In the genomic region with DNA sequence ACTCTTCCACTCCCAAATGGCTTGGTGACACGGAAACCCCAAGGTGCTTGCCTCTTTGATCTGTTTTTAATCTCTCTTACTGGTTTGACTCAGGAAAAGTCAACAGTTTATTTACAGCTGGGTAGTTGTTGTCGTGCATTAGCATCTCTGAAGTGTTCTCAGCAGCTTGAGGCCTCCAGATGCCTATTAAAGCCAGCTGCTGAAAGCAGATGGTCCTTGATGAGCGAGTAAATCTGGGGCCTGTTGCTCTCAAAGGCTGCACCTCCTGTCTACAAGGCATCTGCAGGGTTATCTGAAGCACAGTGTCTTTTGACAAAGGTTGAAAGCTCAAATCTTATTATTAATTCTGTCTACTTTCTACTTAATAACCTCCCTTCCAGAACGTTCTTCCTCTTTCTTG, we compare ENCODE assay signal across 24 mouse cellular contexts. TPM values are rescaled to one million over a fixed set of nuclear protein-coding genes. Genes with fewer than 3 reads are reported as not detected.
DNase-seq lines count a peak whose midpoint lies in the region; ATAC-seq lines count a peak whose summit lies in the region.
"Had no signal": no experiment of that assay in that cellular context is flagged by ENCODE, and none has a peak within 500 bp of the region (broad histone marks: within the 10 kb centered on the region; RNA-seq: fewer than 3 reads in every experiment).

No protein-coding gene starts in this region.

- no peaks in the 10 kb centered on the region for H3K4me1 ChIP-seq in forebrain, embryonic 14.5 days (ENCODE audit: control insufficient read depth, insufficient read depth, low read length)
- no peaks in the 10 kb centered on the region for H3K4me1 ChIP-seq in forebrain, embryonic 15.5 days
- H3K4me1 ChIP-seq: forebrain, embryonic 10.5 days; forebrain, embryonic 13.5 days; heart, embryonic 12.5 days; heart, embryonic 15.5 days; hindbrain, embryonic 10.5 days had no signal

- H3K4me2 ChIP-seq in forebrain, embryonic 14.5 days (ENCODE audit: low read length), result no peak overlapping the region
- H3K4me2 ChIP-seq in forebrain, embryonic 15.5 days (replicated peaks), result no peak overlapping the region
- H3K4me2 ChIP-seq: forebrain, embryonic 13.5 days; heart, embryonic 12.5 days; heart, embryonic 15.5 days; hindbrain, embryonic 14.5 days had no signal

- 80% methylated on average over 4 of the region's 4 CpGs for WGBS in forebrain, embryonic 14.5 days
- 71% methylated on average over 4 of the region's 4 CpGs for WGBS in forebrain, embryonic 15.5 days

- no peaks in the 10 kb centered on the region for H3K9me3 ChIP-seq in forebrain, embryonic 14.5 days (replicated peaks; ENCODE audit: control insufficient read depth, low read length)
- H3K9me3 ChIP-seq in forebrain, embryonic 15.5 days, result no peaks in the 10 kb centered on the region
- H3K9me3 ChIP-seq: forebrain, embryonic 10.5 days; forebrain, embryonic 13.5 days; heart, embryonic 12.5 days; heart, embryonic 15.5 days; hindbrain, embryonic 10.5 days had no signal

- ATAC-seq in forebrain, embryonic 14.5 days, result no peak
- ATAC-seq in forebrain, embryonic 15.5 days (replicated peaks), result no peak
- ATAC-seq: forebrain, embryonic 13.5 days; Patski had no signal

- H3K9ac ChIP-seq in forebrain, embryonic 14.5 days (ENCODE audit: low read length), result no peak overlapping the region
- H3K9ac ChIP-seq in forebrain, embryonic 15.5 days (replicated peaks), result no peak overlapping the region
- H3K9ac ChIP-seq: forebrain, embryonic 13.5 days; heart, embryonic 12.5 days; heart, embryonic 15.5 days; hindbrain, embryonic 14.5 days had no signal

- peaks cover 62% of the 10 kb centered on the region for H3K36me3 ChIP-seq in forebrain, embryonic 14.5 days (ENCODE audit: control insufficient read depth, insufficient read depth, low read length)
- peaks cover 60% of the 10 kb centered on the region for H3K36me3 ChIP-seq in forebrain, embryonic 15.5 days

- H3K27ac ChIP-seq in forebrain, embryonic 14.5 days (ENCODE audit: low read depth, low read length), result no peak overlapping the region
- H3K27ac ChIP-seq in forebrain, embryonic 15.5 days (replicated peaks), result no peak overlapping the region
- H3K27ac ChIP-seq: forebrain, embryonic 10.5 days; forebrain, embryonic 13.5 days; heart, embryonic 15.5 days; hindbrain, embryonic 10.5 days; hindbrain, embryonic 14.5 days had no signal

- H3K4me3 ChIP-seq in forebrain, embryonic 14.5 days (ENCODE audit: low read depth, low read length), result no peak overlapping the region
- no peak overlapping the region for H3K4me3 ChIP-seq in forebrain, embryonic 15.5 days
- H3K4me3 ChIP-seq: forebrain, embryonic 10.5 days; forebrain, embryonic 13.5 days; heart, embryonic 12.5 days; heart, embryonic 15.5 days; hindbrain, embryonic 10.5 days had no signal

- peak; percentile 4 for DNase-seq in forebrain, embryonic 14.5 days (ENCODE audit: low spot score)
- peak; percentile 8 for DNase-seq in layer of hippocampus, adult 9-11 months
- no peak for DNase-seq in layer of hippocampus, postnatal 36 days
- peak; percentile 21 for DNase-seq in brain, adult 2 months (ENCODE audit: low read depth, low spot score)
- peak; percentile 3 for DNase-seq in retina, embryonic 14.5 days (ENCODE audit: low spot score)
- no peak for DNase-seq in lung, postnatal 4 days
- DNase-seq in left cerebral cortex, adult 9 months (ENCODE audit: low spot score in 2 of 2), result no peak
- DNase-seq: adrenal gland, postnatal 10 days; adrenal gland, postnatal 36 days; cerebellum, adult 18-20 months; cerebellum, adult 9-10 months; cerebellum, postnatal 14 days; gastrocnemius, postnatal 10 days; gastrocnemius, postnatal 36 days; heart, postnatal 10 days; heart, postnatal 36 days had no signal

- H3K27me3 ChIP-seq in forebrain, embryonic 14.5 days (replicated peaks; ENCODE audit: control insufficient read depth, insufficient read depth, low read length), result no peaks in the 10 kb centered on the region
- H3K27me3 ChIP-seq in forebrain, embryonic 15.5 days, result no peaks in the 10 kb centered on the region
- H3K27me3 ChIP-seq: forebrain, embryonic 13.5 days; heart, embryonic 12.5 days; heart, embryonic 15.5 days; Patski had no signal

RNA-seq across cellular contexts. Expression of a gene that starts 37.7 kb away (rescaled TPM):
- 152 and 179 TPM in 2 replicates for polyA plus RNA-seq in forebrain, embryonic 14.5 days (2014; fragmentation: Nextera tagmentation; extraction: Ambion mirVana)
- 152 and 161 TPM in 2 replicates for polyA plus RNA-seq in forebrain, embryonic 15.5 days (2015; fragmentation: Nextera tagmentation; extraction: Ambion mirVana)
- total RNA-seq in layer of hippocampus, postnatal 36 days (2021), result 10 to 100 TPM; 51.5 to 59.2 TPM

RNA-seq across cellular contexts. Expression of a gene that starts 55.5 kb away (rescaled TPM):
- polyA plus RNA-seq in forebrain, embryonic 14.5 days (2014; fragmentation: Nextera tagmentation; extraction: Ambion mirVana), result 22.8 and 32.5 TPM in 2 replicates
- polyA plus RNA-seq in forebrain, embryonic 15.5 days (2015; fragmentation: Nextera tagmentation; extraction: Ambion mirVana), result 40.0 and 41.5 TPM in 2 replicates
- 100 to 1,000 TPM; 177 to 202 TPM for total RNA-seq in layer of hippocampus, postnatal 36 days (2021)

Comparison
In these comparisons a context has a peak if more than half of its experiments do, and no peak if none do; other contexts are left out.
1. DNase-seq: peak in forebrain, embryonic 14.5 days (single experiment), layer of hippocampus, adult 9-11 months (single experiment), brain, adult 2 months (single experiment) and retina, embryonic 14.5 days (single experiment); none in layer of hippocampus, postnatal 36 days (0 of 2), lung, postnatal 4 days (0 of 2) and left cerebral cortex, adult 9 months (0 of 2).